Mouse (Mus musculus) midbrain, embryonic 12.5 days (tissue): ENCODE results near the gene Pphln1. TPM values are rescaled to one million over a fixed set of nuclear protein-coding genes. Genes with fewer than 3 reads are reported as not detected.

Experiments
- ATAC-seq: fragments of 200-750 bp; cut with Nextera tagmentation; 2 replicates; pipeline ENCODE4 v1.8.0; 2017; ENCODE audit warnings: low read depth, moderate TSS enrichment, moderate library complexity; ENCODE audit not compliant: low FRiP score
- H3K27ac ChIP-seq: fragments of 300-500 bp; sonication (generic); replicated peaks from 2 replicates; pipeline ENCODE4 v1.5.1; 2016; ENCODE audit warnings: mild to moderate bottlenecking
- H3K27me3 ChIP-seq: fragments of 300-500 bp; sonication (generic); 2 replicates; pipeline ENCODE4 v1.6.1; 2016; ENCODE audit warnings: mild to moderate bottlenecking
- H3K36me3 ChIP-seq: fragments of 300-500 bp; sonication (generic); 2 replicates; pipeline ENCODE4 v1.6.1; 2016
- H3K4me1 ChIP-seq: fragments of 300-500 bp; sonication (generic); 2 replicates; pipeline ENCODE4 v1.6.1; 2016
- H3K4me2 ChIP-seq: fragments of 300-500 bp; sonication (generic); replicated peaks from 2 replicates; pipeline ENCODE4 v1.6.1; 2016; ENCODE audit warnings: mild to moderate bottlenecking, moderate library complexity
- H3K4me3 ChIP-seq: fragments of 300-500 bp; sonication (generic); 2 replicates; pipeline ENCODE4 v1.5.1; 2016; ENCODE audit warnings: mild to moderate bottlenecking
- H3K9ac ChIP-seq: fragments of 300-500 bp; sonication (generic); replicated peaks from 2 replicates; pipeline ENCODE4 v1.6.1; 2016; ENCODE audit warnings: mild to moderate bottlenecking, moderate library complexity
- H3K9me3 ChIP-seq: fragments of 300-500 bp; sonication (generic); 2 replicates; pipeline ENCODE4 v1.6.1; 2016; ENCODE audit warnings: mild to moderate bottlenecking
- WGBS: fragments of 180-500 bp; shearing (Covaris S2); methylation state at CpG from one replicate; pipeline ENCODE4 v1.1.7; 2016; 5-methylcytosine and 5-hydroxymethylcytosine counted together
- polyA plus RNA-seq: library from polyadenylated mRNA; unstranded; fragments of >200 nt; fragmentation: Nextera tagmentation; extraction: Ambion mirVana; gene quantifications from 2 replicates; pipeline ENCODE4 v1.2.1, GENCODE M21; 2016

Gene Pphln1
- polyA plus RNA-seq, 1 experiment from 2014 or later, result 87.5 TPM

DNA sequence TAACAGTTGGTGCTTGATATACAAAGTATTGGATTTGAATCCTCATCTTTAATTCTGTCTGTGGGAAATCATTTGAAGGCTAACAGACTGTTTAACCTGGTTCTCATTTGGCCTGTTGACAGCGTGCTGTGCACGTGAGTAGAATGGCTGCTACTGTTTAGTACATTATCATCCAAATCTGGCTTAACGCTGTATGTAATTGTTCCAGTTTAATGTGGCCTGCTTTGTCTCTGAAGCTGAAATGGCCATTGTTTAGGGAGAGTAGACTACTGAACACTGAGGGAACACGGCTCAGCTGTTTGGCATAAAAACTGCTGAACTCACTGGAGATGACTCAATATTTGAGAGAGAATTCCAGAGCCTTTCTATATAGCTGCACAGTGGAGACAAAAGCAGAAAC lies 81.3 kb downstream of the Pphln1 start:
- Histone ChIP-seq H3K27me3 (no peaks in the 10 kb centered on the region), H3K36me3 (no peaks in the 10 kb centered on the region), H3K9me3 (no peaks in the 10 kb centered on the region), H3K27ac (no peak overlapping the region), H3K4me1 (0 out of 2 replicates have a peak, but pooled peaks cover 4% of the 10 kb centered on the region), H3K4me3 (no peak overlapping the region), H3K9ac (no peak overlapping the region), H3K4me2 (no peak overlapping the region)
- 61% methylated on average over 4 of the region's 4 CpGs for WGBS
- ATAC-seq, result no peak

- 78% methylated on average over 10 of the region's 10 CpGs for WGBS
- no peaks in the 10 kb centered on the region for H3K27me3 ChIP-seq
- no peak for ATAC-seq
Observed at GRCm38 (mm10) chr15:93481112-93481511, 83.0 kb downstream of the Pphln1 start.

GRCm38 (mm10) chr15:93484261-93484710 lies 86.1 kb downstream of the Pphln1 start:
- H3K27ac ChIP-seq, result no peak overlapping the region
- WGBS, result 85% methylated on average over 7 of the region's 7 CpGs
- H3K4me2 ChIP-seq, result no peak overlapping the region
- H3K4me1 ChIP-seq, result 0 out of 2 replicates have a peak, but pooled peaks cover 3% of the 10 kb centered on the region
- no peaks in the 10 kb centered on the region for H3K27me3 ChIP-seq
- no peaks in the 10 kb centered on the region for H3K9me3 ChIP-seq
- no peak overlapping the region for H3K9ac ChIP-seq
- peaks cover 6% of the 10 kb centered on the region; the same call in 1 of the 2 replicates for H3K36me3 ChIP-seq
- H3K4me3 ChIP-seq, result no peak overlapping the region
- ATAC-seq, result no peak

More at GRCm38 (mm10) chr15:93481112-93481511, 83.0 kb downstream of the Pphln1 start:
- H3K4me1 ChIP-seq, result 0 out of 2 replicates have a peak, but pooled peaks cover 4% of the 10 kb centered on the region
- H3K4me3 ChIP-seq, result no peak overlapping the region
- H3K9me3 ChIP-seq, result no peaks in the 10 kb centered on the region
- H3K36me3 ChIP-seq, result no peaks in the 10 kb centered on the region
- no peak overlapping the region for H3K27ac ChIP-seq
- no peak overlapping the region for H3K9ac ChIP-seq
- H3K4me2 ChIP-seq, result no peak overlapping the region

DNA sequence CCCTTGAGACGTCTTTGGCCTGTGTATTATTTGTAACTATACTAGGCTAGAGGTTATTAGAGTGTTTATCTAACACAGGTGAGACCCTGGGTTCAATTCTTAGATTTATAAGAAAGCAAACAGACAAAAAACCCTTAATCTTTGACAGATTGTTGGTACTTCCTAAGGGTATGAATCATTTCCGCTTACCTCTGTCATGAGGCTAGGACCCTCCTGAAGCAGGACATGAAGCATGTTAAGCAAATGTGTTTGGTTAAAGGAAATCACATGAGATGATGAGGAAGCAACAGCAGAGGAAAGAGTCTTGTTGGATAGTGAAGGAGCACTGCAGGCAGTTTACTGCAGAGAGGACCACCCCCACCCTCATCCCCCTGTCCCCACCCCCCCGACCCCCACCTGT lies 87.1 kb downstream of the Pphln1 start:
- Histone ChIP-seq H3K4me2 (no peak overlapping the region), H3K9me3 (no peaks in the 10 kb centered on the region), H3K4me3 (no peak overlapping the region), H3K9ac (no peak overlapping the region), H3K27ac (no peak overlapping the region), H3K4me1 (no peaks in the 10 kb centered on the region), H3K36me3 (peaks cover 10% of the 10 kb centered on the region; the same call in 1 of the 2 replicates), H3K27me3 (no peaks in the 10 kb centered on the region)
- 94% methylated on average over 3 of the region's 3 CpGs for WGBS
- ATAC-seq, result no peak

- 91% methylated on average over 7 of the region's 7 CpGs for WGBS
- H3K4me1 ChIP-seq, result no peaks in the 10 kb centered on the region
- H3K4me3 ChIP-seq, result no peak overlapping the region
- no peak overlapping the region for H3K4me2 ChIP-seq
- no peak overlapping the region for H3K27ac ChIP-seq
- H3K27me3 ChIP-seq, result no peaks in the 10 kb centered on the region
- no peak overlapping the region for H3K9ac ChIP-seq
- H3K36me3 ChIP-seq, result peaks cover 10% of the 10 kb centered on the region; the same call in 1 of the 2 replicates
- no peaks in the 10 kb centered on the region for H3K9me3 ChIP-seq
- no peak for ATAC-seq
Observed at GRCm38 (mm10) chr15:93486066-93486465, 87.9 kb downstream of the Pphln1 start.

GRCm38 (mm10) chr15:93489597-93489996 lies 91.4 kb downstream of the Pphln1 start:
- no peak overlapping the region for H3K4me3 ChIP-seq
- H3K4me2 ChIP-seq, result no peak overlapping the region
- no peaks in the 10 kb centered on the region for H3K9me3 ChIP-seq
- H3K36me3 ChIP-seq, result peaks cover 13% of the 10 kb centered on the region; the same call in 1 of the 2 replicates
- 77% methylated on average over 4 of the region's 4 CpGs for WGBS
- no peak overlapping the region for H3K27ac ChIP-seq
- no peak for ATAC-seq
- no peak overlapping the region for H3K9ac ChIP-seq
- H3K4me1 ChIP-seq, result no peaks in the 10 kb centered on the region
- H3K27me3 ChIP-seq, result no peaks in the 10 kb centered on the region

GRCm38 (mm10) chr15:93494700-93495099 lies 96.5 kb downstream of the Pphln1 start:
- H3K36me3 ChIP-seq, result peaks cover 16% of the 10 kb centered on the region; the same call in 1 of the 2 replicates
- no peak for ATAC-seq
- H3K27ac ChIP-seq, result no peak overlapping the region
- no peak overlapping the region for H3K4me3 ChIP-seq
- H3K9me3 ChIP-seq, result no peaks in the 10 kb centered on the region
- H3K4me1 ChIP-seq, result no peaks in the 10 kb centered on the region
- H3K4me2 ChIP-seq, result no peak overlapping the region
- H3K9ac ChIP-seq, result no peak overlapping the region
- 90% methylated on average over 7 of the region's 7 CpGs for WGBS
- H3K27me3 ChIP-seq, result no peaks in the 10 kb centered on the region

GRCm38 (mm10) chr15:93499866-93500265 lies 101.7 kb downstream of the Pphln1 start:
- ATAC-seq, result no peak
- no peak overlapping the region for H3K9ac ChIP-seq
- 83% methylated on average over 9 of the region's 9 CpGs for WGBS

DNA sequence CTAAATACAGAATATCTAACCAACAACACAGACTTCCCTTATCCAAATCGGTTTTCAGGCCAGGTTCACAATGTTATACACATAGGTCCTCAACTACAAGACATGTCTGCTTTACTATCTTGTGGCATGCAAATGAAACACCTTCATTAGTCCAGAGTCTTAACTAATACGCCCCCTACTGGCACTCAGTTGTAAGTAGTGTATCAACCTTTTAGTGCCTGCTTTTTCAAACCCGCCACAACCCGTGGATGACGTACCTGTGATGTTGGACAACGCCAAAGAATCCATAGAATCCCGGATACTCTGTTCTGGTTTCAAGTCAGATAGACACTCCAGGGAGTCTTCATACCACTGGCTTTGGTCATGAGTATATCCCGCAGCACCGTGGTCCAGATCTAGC lies 104.6 kb downstream of the Pphln1 start:
- Histone ChIP-seq H3K36me3 (peaks cover 43% of the 10 kb centered on the region), H3K27me3 (no peaks in the 10 kb centered on the region), H3K4me3 (no peak overlapping the region)

More at GRCm38 (mm10) chr15:93499866-93500265, 101.7 kb downstream of the Pphln1 start:
- no peaks in the 10 kb centered on the region for H3K4me1 ChIP-seq
- H3K27me3 ChIP-seq, result no peaks in the 10 kb centered on the region
- H3K4me2 ChIP-seq, result no peak overlapping the region
- H3K27ac ChIP-seq, result no peak overlapping the region
- H3K9me3 ChIP-seq, result no peaks in the 10 kb centered on the region
- no peak overlapping the region for H3K4me3 ChIP-seq
- H3K36me3 ChIP-seq, result peaks cover 39% of the 10 kb centered on the region

GRCm38 (mm10) chr15:93503201-93503745 lies 105.1 kb downstream of the Pphln1 start:
- Histone ChIP-seq H3K4me1 (no peaks in the 10 kb centered on the region), H3K4me3 (no peak overlapping the region), H3K36me3 (peaks cover 42% of the 10 kb centered on the region), H3K27ac (no peak overlapping the region), H3K9me3 (no peaks in the 10 kb centered on the region), H3K27me3 (no peaks in the 10 kb centered on the region), H3K4me2 (no peak overlapping the region), H3K9ac (no peak overlapping the region)
- WGBS, result 94% methylated on average over 35 of the region's 35 CpGs
- ATAC-seq, result no peak

More for the DNA sequence above, 104.6 kb downstream of the Pphln1 start:
- Histone ChIP-seq H3K4me1 (no peaks in the 10 kb centered on the region), H3K4me2 (no peak overlapping the region), H3K9ac (no peak overlapping the region), H3K27ac (no peak overlapping the region), H3K9me3 (no peaks in the 10 kb centered on the region)
- ATAC-seq, result no peak
- 96% methylated on average over 9 of the region's 9 CpGs for WGBS

DNA sequence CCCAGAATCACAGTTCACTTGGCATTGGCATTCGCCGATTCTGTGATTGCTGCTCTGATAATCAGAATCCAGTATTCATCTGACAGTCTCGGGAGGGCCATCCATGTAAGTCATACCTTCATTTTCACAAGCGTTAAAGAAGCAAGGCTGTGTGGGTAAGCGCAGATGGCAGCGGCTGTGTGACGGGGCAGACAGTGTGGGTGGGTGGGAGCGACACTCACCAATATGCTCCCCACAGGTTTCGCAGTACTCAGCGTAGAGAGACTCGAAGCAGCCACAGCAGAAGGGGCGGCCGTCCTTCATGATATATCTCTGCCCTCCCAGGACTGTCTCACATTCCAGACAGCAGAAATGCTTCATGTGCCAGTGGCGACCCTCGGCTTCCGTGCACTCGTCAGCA lies 106.7 kb downstream of the Pphln1 start:
- Histone ChIP-seq H3K4me2 (no peak overlapping the region), H3K9ac (no peak overlapping the region), H3K36me3 (peaks cover 32% of the 10 kb centered on the region), H3K27me3 (no peaks in the 10 kb centered on the region), H3K4me1 (no peaks in the 10 kb centered on the region), H3K9me3 (no peaks in the 10 kb centered on the region), H3K4me3 (no peak overlapping the region), H3K27ac (no peak overlapping the region)
- no peak for ATAC-seq
- 94% methylated on average over 17 of the region's 17 CpGs for WGBS

- Histone ChIP-seq H3K36me3 (peaks cover 5% of the 10 kb centered on the region; the same call in 1 of the 2 replicates), H3K27me3 (peaks cover 34% of the 10 kb centered on the region), H3K4me1 (peaks cover 19% of the 10 kb centered on the region; the same call in 1 of the 2 replicates), H3K9ac (no peak overlapping the region), H3K9me3 (no peaks in the 10 kb centered on the region), H3K27ac (peak overlapping the region; percentile 35; the same call in 1 of the 2 replicates), H3K4me2 (no peak overlapping the region), H3K4me3 (no peak overlapping the region)
- ATAC-seq, result peak; percentile 44; the same call in 1 of the 2 replicates
- WGBS, result 28% methylated on average over 12 of the region's 12 CpGs
Observed at GRCm38 (mm10) chr15:93510690-93511336, 112.7 kb downstream of the Pphln1 start.
